Mouse (Mus musculus) limb, embryonic 14.5 days (tissue): ENCODE data around the gene Otulin. TPM values are rescaled to one million over a fixed set of nuclear protein-coding genes. Genes with fewer than 3 reads are reported as not detected.

ENCODE experiments used
- ATAC-seq: fragments of 200-750 bp; cut with Nextera tagmentation; 2 replicates; pipeline ENCODE4 v1.8.0; 2017; ENCODE audit warnings: low read depth, moderate number of reproducible peaks, moderate TSS enrichment; ENCODE audit not compliant: low FRiP score
- DNase-seq: peaks from one replicate; pipeline ENCODE4 v3.0.0-alpha.2; 2015; ENCODE audit warnings: low spot score
- H3K27ac ChIP-seq: fragments of 300-500 bp; sonication (generic); replicated peaks from 2 replicates; pipeline ENCODE4 v1.5.1; 2014; ENCODE audit warnings: low read depth, mild to moderate bottlenecking, low read length, moderate library complexity, mixed read lengths
- H3K27me3 ChIP-seq: fragments of 300-500 bp; sonication (generic); 2 replicates; pipeline ENCODE4 v1.6.1; 2014; ENCODE audit warnings: low read length, mixed read lengths; ENCODE audit not compliant: control insufficient read depth, insufficient read depth
- H3K36me3 ChIP-seq: fragments of 300-500 bp; sonication (generic); 2 replicates; pipeline ENCODE4 v1.6.1; 2014; ENCODE audit warnings: mild to moderate bottlenecking, low read length, moderate library complexity, mixed read lengths; ENCODE audit not compliant: control insufficient read depth, insufficient read depth
- H3K4me1 ChIP-seq: fragments of 300-500 bp; sonication (generic); 2 replicates; pipeline ENCODE4 v1.6.1; 2014; ENCODE audit warnings: antibody characterized with exemption, low read length, mixed read lengths; ENCODE audit not compliant: control insufficient read depth, insufficient read depth
- H3K4me2 ChIP-seq: fragments of 300-500 bp; sonication (generic); replicated peaks from 2 replicates; pipeline ENCODE4 v1.6.1; 2014; ENCODE audit warnings: low read depth, mild to moderate bottlenecking, low read length, moderate library complexity; ENCODE audit not compliant: severe bottlenecking
- H3K4me3 ChIP-seq: fragments of 300-500 bp; sonication (generic); replicated peaks from 2 replicates; pipeline ENCODE4 v1.5.1; 2014; ENCODE audit warnings: low read length
- H3K9ac ChIP-seq: fragments of 300-500 bp; sonication (generic); 2 replicates; pipeline ENCODE4 v1.6.1; 2014; ENCODE audit warnings: mild to moderate bottlenecking, low read depth, low read length, moderate library complexity; ENCODE audit not compliant: severe bottlenecking
- H3K9me3 ChIP-seq: fragments of 300-500 bp; sonication (generic); 2 replicates; pipeline ENCODE4 v1.6.1; 2016; ENCODE audit warnings: low read length; ENCODE audit not compliant: control insufficient read depth
- POLR2A ChIP-seq: fragments of 200-500 bp; IDR thresholded peaks from 2 replicates; pipeline ENCODE4 v1.8.0; 2012; ENCODE audit warnings: inconsistent platforms, mild to moderate bottlenecking, moderate library complexity, borderline replicate concordance; ENCODE audit not compliant: insufficient read depth, insufficient read length; ENCODE audit errors: extremely low read depth
- WGBS: fragments of 180-500 bp; shearing (Covaris S2); extraction: QIAGEN DNeasy Blood & Tissue Kit; methylation state at CpG from one replicate; pipeline ENCODE4 v1.1.7; 2014; 5-methylcytosine and 5-hydroxymethylcytosine counted together
- polyA plus RNA-seq, 2 experiments: library from polyadenylated mRNA; depleted of rRNA in 1 of 2; stranded (reverse) in 1 of 2; unstranded in 1 of 2; fragments of >200 nt; fragmentation: Nextera tagmentation in 1 of 2; extraction: Ambion mirVana in 1 of 2; gene quantifications; 2 replicates each; pipeline versions ENCODE4 v1.2.1 to v1.2.3; 2012 to 2014

Otulin gene
- polyA plus RNA-seq, 2 experiments = 25.7 to 43.0 TPM

- H3K27me3 ChIP-seq = no peaks in the 10 kb centered on the region
- H3K4me3 ChIP-seq = no peak overlapping the region
- no peak for TF ChIP-seq POLR2A
- no peak overlapping the region for H3K27ac ChIP-seq
- no peaks in the 10 kb centered on the region for H3K9me3 ChIP-seq
- H3K4me1 ChIP-seq = no peaks in the 10 kb centered on the region
- WGBS = 83% methylated on average over 14 of the region's 14 CpGs
- H3K9ac ChIP-seq = no peak overlapping the region
- DNase-seq (no peak), ATAC-seq (no peak)
- no peak overlapping the region for H3K4me2 ChIP-seq
- peaks cover 20% of the 10 kb centered on the region for H3K36me3 ChIP-seq
Measured at GRCm38 (mm10) chr15:27588087-27588826, 42.2 kb downstream of the Otulin start.

GRCm38 (mm10) chr15:27586093-27586480, 44.4 kb downstream of the Otulin start:
- no peaks in the 10 kb centered on the region for H3K27me3 ChIP-seq
- no peak overlapping the region for H3K27ac ChIP-seq
- H3K4me1 ChIP-seq = no peaks in the 10 kb centered on the region
- H3K36me3 ChIP-seq = peaks cover 10% of the 10 kb centered on the region; the same call in 1 of the 2 replicates
- DNase-seq (no peak), ATAC-seq (no peak)
- no peak overlapping the region for H3K9ac ChIP-seq
- H3K4me3 ChIP-seq = no peak overlapping the region
- WGBS = 87% methylated on average over 5 of the region's 5 CpGs
- 0 out of 2 replicates have a peak, but pooled peaks cover 2% of the 10 kb centered on the region for H3K9me3 ChIP-seq
- TF ChIP-seq POLR2A = no peak
- no peak overlapping the region for H3K4me2 ChIP-seq

- Histone ChIP-seq H3K4me2 (no peak overlapping the region), H3K4me1 (no peaks in the 10 kb centered on the region), H3K27me3 (no peaks in the 10 kb centered on the region), H3K36me3 (peaks cover 5% of the 10 kb centered on the region; the same call in 1 of the 2 replicates), H3K4me3 (no peak overlapping the region), H3K9me3 (0 out of 2 replicates have a peak, but pooled peaks cover 2% of the 10 kb centered on the region), H3K27ac (no peak overlapping the region), H3K9ac (no peak overlapping the region)
- WGBS = 72% methylated on average over 4 of the region's 4 CpGs
- DNase-seq (no peak), ATAC-seq (no peak)
- no peak for TF ChIP-seq POLR2A
Measured at GRCm38 (mm10) chr15:27585466-27586092, 44.9 kb downstream of the Otulin start.

- no peak for ATAC-seq
Measured at GRCm38 (mm10) chr15:27583620-27584019, 46.9 kb downstream of the Otulin start.

GRCm38 (mm10) chr15:27583042-27583441, 47.5 kb downstream of the Otulin start:
- H3K36me3 ChIP-seq = no peaks in the 10 kb centered on the region; the same call in none of the 2 replicates
- DNase-seq (peak; percentile 34), ATAC-seq (no peak; the same call in 1 of the 2 replicates)
- H3K9ac ChIP-seq = no peak overlapping the region
- H3K9me3 ChIP-seq = 0 out of 2 replicates have a peak, but pooled peaks cover 2% of the 10 kb centered on the region
- no peak overlapping the region for H3K4me3 ChIP-seq
- H3K4me1 ChIP-seq = no peaks in the 10 kb centered on the region
- H3K27me3 ChIP-seq = no peaks in the 10 kb centered on the region
- no peak for TF ChIP-seq POLR2A
- 70% methylated on average over 4 of the region's 4 CpGs for WGBS
- no peak overlapping the region for H3K27ac ChIP-seq
- H3K4me2 ChIP-seq = no peak overlapping the region

More at GRCm38 (mm10) chr15:27583620-27584019, 46.9 kb downstream of the Otulin start:
- Histone ChIP-seq H3K9me3 (0 out of 2 replicates have a peak, but pooled peaks cover 2% of the 10 kb centered on the region), H3K4me1 (no peaks in the 10 kb centered on the region), H3K36me3 (no peaks in the 10 kb centered on the region; the same call in none of the 2 replicates), H3K27ac (no peak overlapping the region), H3K4me3 (no peak overlapping the region), H3K9ac (no peak overlapping the region), H3K4me2 (no peak overlapping the region), H3K27me3 (no peaks in the 10 kb centered on the region)
- no peak for TF ChIP-seq POLR2A
- WGBS = 93% methylated on average over 6 of the region's 6 CpGs
- DNase-seq = no peak
